Mouse (Mus musculus): ENCODE results near the gene A3galt2. TPM values are rescaled to one million over a fixed set of nuclear protein-coding genes. Genes with fewer than 3 reads are reported as not detected.

Gene A3galt2
- polyA plus RNA-seq, 2 experiments = 0.04 to 0.06 TPM

DNA sequence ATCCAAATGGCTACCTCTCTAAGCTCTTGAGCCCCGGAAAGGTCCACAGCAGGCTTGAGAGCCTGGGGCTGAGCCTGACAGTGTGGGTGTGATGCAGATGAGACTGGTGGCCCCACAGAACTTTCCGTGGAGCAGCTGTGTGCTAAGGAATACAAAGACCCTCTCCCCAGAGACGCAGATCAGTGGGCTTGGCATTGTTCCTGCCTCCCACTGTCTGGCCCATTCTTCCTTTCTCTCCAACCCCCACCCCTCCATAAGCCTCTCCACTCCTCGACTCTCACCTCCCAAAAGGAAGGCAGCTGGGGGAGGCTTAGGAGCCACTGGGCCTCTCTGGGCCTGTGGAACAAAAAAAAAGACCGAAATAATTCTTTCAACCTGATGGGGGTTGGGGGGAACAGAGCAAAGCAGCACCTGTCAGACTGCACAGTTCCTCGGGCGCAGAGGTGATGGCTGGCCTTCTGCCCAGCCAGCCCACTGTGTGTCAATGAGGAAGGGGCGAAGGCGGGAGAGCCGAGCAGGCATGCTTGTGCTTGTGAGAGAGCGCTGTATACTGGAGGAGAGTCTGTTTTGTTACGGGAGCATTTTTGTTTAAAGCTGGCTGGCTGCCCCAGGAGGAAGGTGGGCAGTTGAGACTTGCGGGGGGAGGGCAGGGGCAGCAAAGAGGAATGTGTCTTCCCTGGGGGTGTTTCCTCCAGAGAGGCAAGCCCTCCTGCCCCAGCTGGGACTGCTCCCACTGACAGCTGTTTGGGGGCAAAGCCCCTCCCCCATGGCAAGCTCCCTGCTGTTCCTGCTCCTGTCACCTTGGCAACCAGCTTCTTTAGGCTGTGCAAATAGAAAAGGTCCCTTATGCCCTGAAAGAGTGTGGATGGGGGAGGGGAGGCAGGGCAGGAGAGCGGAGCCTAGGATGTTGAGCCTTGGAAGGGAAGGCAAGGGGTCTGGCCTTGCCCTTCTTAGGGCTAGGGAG, 39.6 kb upstream of the A3galt2 start:
- no peaks in the 10 kb centered on the region for H3K36me3 ChIP-seq (replicated peaks; ENCODE audit: control insufficient read depth, insufficient read depth, low read depth)
- H3K4me3 ChIP-seq (ENCODE audit: insufficient read depth in 1 of 2, low read depth in 2 of 2, low read length in 2 of 2) = no peak overlapping the region
- H3K27ac ChIP-seq = no peak overlapping the region
- H3K4me2 ChIP-seq (ENCODE audit: low read depth) = no peak overlapping the region
- 51% methylated on average over 14 of the region's 14 CpGs for WGBS (ENCODE audit: insufficient replicate concordance)
- no peaks in the 10 kb centered on the region for H3K27me3 ChIP-seq (ENCODE audit: control insufficient read depth, insufficient read depth, low read length)
- no peak for ATAC-seq (ENCODE audit: insufficient read depth)
- no peak overlapping the region for H3K9ac ChIP-seq (replicated peaks)
- H3K9me3 ChIP-seq (ENCODE audit: control insufficient read depth, low read length) = no peaks in the 10 kb centered on the region
- peaks cover 0 to 14% of the 10 kb centered on the region in 2 experiments; a peak in 3 of 4 replicates for H3K4me1 ChIP-seq (replicated peaks; ENCODE audit: control insufficient read depth in 2 of 2, insufficient read depth in 2 of 2, low read length in 1 of 2)
- TF ChIP-seq CTCF (IDR thresholded peaks at IDR 0.05; ENCODE audit: low read depth) = no peak
- TF ChIP-seq EP300 (IDR thresholded peaks at IDR 0.05; ENCODE audit: low read depth) = no peak
- DNase-seq (ENCODE audit: low read depth in 3 of 3, low spot score in 3 of 3) = no peak

GRCm38 (mm10) chr4:128716279-128716678, 38.9 kb upstream of the A3galt2 start:
- no peak for DNase-seq (ENCODE audit: low read depth in 3 of 3, low spot score in 3 of 3)
- 50% methylated on average over 4 of the region's 4 CpGs for WGBS (ENCODE audit: insufficient replicate concordance)
- Histone ChIP-seq H3K36me3 (replicated peaks; ENCODE audit: control insufficient read depth, insufficient read depth, low read depth) (no peaks in the 10 kb centered on the region), H3K27ac (no peak overlapping the region), H3K9ac (replicated peaks) (no peak overlapping the region), H3K4me2 (ENCODE audit: low read depth) (no peak overlapping the region), H3K4me1 (replicated peaks; ENCODE audit: control insufficient read depth in 2 of 2, insufficient read depth in 2 of 2, low read length in 1 of 2) (peaks cover 0 to 14% of the 10 kb centered on the region in 2 experiments; a peak in 3 of 4 replicates), H3K27me3 (ENCODE audit: control insufficient read depth, insufficient read depth, low read length) (no peaks in the 10 kb centered on the region), H3K9me3 (ENCODE audit: control insufficient read depth, low read length) (no peaks in the 10 kb centered on the region), H3K4me3 (ENCODE audit: insufficient read depth in 1 of 2, low read depth in 2 of 2, low read length in 2 of 2) (no peak overlapping the region)
- TF ChIP-seq CTCF (IDR thresholded peaks at IDR 0.05; ENCODE audit: low read depth) (no peak), EP300 (IDR thresholded peaks at IDR 0.05; ENCODE audit: low read depth) (no peak)
- ATAC-seq (ENCODE audit: insufficient read depth) = no peak

- 71% methylated on average over 9 of the region's 9 CpGs for WGBS (ENCODE audit: insufficient replicate concordance)
- Histone ChIP-seq H3K4me3 (ENCODE audit: insufficient read depth in 1 of 2, low read depth in 2 of 2, low read length in 2 of 2) (no peak overlapping the region), H3K4me2 (ENCODE audit: low read depth) (no peak overlapping the region), H3K4me1 (replicated peaks; ENCODE audit: control insufficient read depth in 2 of 2, insufficient read depth in 2 of 2, low read length in 1 of 2) (peaks cover 0 to 14% of the 10 kb centered on the region in 2 experiments; a peak in 3 of 4 replicates), H3K36me3 (replicated peaks; ENCODE audit: control insufficient read depth, insufficient read depth, low read depth) (no peaks in the 10 kb centered on the region), H3K27me3 (ENCODE audit: control insufficient read depth, insufficient read depth, low read length) (no peaks in the 10 kb centered on the region), H3K27ac (no peak overlapping the region), H3K9me3 (ENCODE audit: control insufficient read depth, low read length) (no peaks in the 10 kb centered on the region), H3K9ac (replicated peaks) (no peak overlapping the region)
- DNase-seq (ENCODE audit: low read depth in 3 of 3, low spot score in 3 of 3) = no peak
- no peak for TF ChIP-seq CTCF (IDR thresholded peaks at IDR 0.05; ENCODE audit: low read depth)
- TF ChIP-seq EP300 (IDR thresholded peaks at IDR 0.05; ENCODE audit: low read depth) = no peak
- no peak for ATAC-seq (ENCODE audit: insufficient read depth)
Measured at GRCm38 (mm10) chr4:128716731-128717130, 38.4 kb upstream of the A3galt2 start.

DNA sequence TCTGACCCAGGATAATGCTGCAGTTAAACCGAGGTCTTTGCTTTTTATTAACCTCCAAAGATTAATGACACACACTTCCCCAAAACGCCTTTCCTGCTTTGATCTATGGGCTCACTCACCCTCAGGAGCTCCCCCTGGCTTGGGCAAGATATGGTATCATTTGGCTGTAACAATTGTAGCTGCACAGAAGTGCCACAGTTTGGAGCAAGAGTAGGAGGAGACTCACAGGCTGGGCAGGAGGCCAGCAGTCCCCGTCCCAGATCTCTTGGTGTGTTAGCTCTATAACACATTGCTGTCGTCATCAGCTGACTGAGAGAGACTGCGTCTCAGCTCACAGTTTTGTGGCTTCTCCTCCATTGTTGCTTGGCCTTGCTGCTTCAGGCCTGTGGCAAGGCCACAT, 35.1 kb upstream of the A3galt2 start:
- no peak for DNase-seq (ENCODE audit: low read depth in 3 of 3, low spot score in 3 of 3)
- H3K4me1 ChIP-seq (replicated peaks; ENCODE audit: control insufficient read depth in 2 of 2, insufficient read depth in 2 of 2, low read length in 1 of 2) = peaks cover 0 to 11% of the 10 kb centered on the region in 2 experiments; a peak in 2 of 4 replicates
- H3K4me3 ChIP-seq (ENCODE audit: insufficient read depth in 1 of 2, low read depth in 2 of 2, low read length in 2 of 2) = no peak overlapping the region
- no peak overlapping the region for H3K4me2 ChIP-seq (ENCODE audit: low read depth)
- no peaks in the 10 kb centered on the region for H3K9me3 ChIP-seq (ENCODE audit: control insufficient read depth, low read length)
- H3K27me3 ChIP-seq (ENCODE audit: control insufficient read depth, insufficient read depth, low read length) = no peaks in the 10 kb centered on the region
- peak; percentile 62 for ATAC-seq (ENCODE audit: insufficient read depth)
- no peaks in the 10 kb centered on the region for H3K36me3 ChIP-seq (replicated peaks; ENCODE audit: control insufficient read depth, insufficient read depth, low read depth)
- TF ChIP-seq EP300 (IDR thresholded peaks at IDR 0.05; ENCODE audit: low read depth) (no peak), CTCF (IDR thresholded peaks at IDR 0.05; ENCODE audit: low read depth) (no peak; the same call in 1 of the 2 replicates)
- H3K27ac ChIP-seq = no peak overlapping the region
- WGBS (ENCODE audit: insufficient replicate concordance) = 8% methylated on average over 5 of the region's 5 CpGs
- H3K9ac ChIP-seq (replicated peaks) = no peak overlapping the region

DNA sequence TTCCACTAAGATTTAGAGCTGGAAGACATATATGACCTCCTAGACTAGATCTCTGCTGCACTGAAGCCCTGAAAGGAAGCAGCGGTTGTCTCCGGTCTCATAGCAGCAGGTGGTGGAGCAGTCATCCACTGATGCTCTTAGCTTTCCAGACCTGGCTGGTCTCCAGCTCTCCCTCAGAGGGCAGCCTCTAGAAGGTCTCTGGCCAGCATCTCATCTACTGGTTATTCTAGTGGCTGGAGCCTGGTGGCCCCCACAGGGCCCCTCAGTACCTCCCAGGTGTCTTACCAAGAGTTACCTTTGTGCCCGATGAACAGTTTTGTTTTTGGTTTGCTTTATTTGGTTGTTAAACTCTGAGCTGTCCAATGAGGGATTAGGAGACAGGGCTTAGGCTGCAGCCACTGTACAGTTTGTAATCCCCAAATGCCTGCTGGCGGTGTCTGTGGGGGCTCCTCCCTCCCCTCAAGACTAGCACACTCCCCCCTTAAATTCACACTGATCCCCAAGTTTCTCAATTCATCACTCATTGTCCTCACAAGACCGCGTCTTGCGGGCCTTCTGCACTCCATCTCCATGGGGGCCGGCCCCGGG, 34.0 kb upstream of the A3galt2 start:
- ATAC-seq (ENCODE audit: insufficient read depth) (no peak), DNase-seq (ENCODE audit: low read depth in 3 of 3, low spot score in 3 of 3) (no peak)
- Histone ChIP-seq H3K9ac (replicated peaks) (no peak overlapping the region), H3K9me3 (ENCODE audit: control insufficient read depth, low read length) (no peaks in the 10 kb centered on the region), H3K4me1 (replicated peaks; ENCODE audit: control insufficient read depth in 2 of 2, insufficient read depth in 2 of 2, low read length in 1 of 2) (peaks cover 0 to 9% of the 10 kb centered on the region in 2 experiments; a peak in 2 of 4 replicates), H3K4me2 (ENCODE audit: low read depth) (no peak overlapping the region), H3K27ac (no peak overlapping the region), H3K4me3 (ENCODE audit: insufficient read depth in 1 of 2, low read depth in 2 of 2, low read length in 2 of 2) (no peak overlapping the region), H3K27me3 (ENCODE audit: control insufficient read depth, insufficient read depth, low read length) (no peaks in the 10 kb centered on the region), H3K36me3 (replicated peaks; ENCODE audit: control insufficient read depth, insufficient read depth, low read depth) (no peaks in the 10 kb centered on the region)
- 79% methylated on average over 9 of the region's 9 CpGs for WGBS (ENCODE audit: insufficient replicate concordance)
- TF ChIP-seq EP300 (IDR thresholded peaks at IDR 0.05; ENCODE audit: low read depth) (no peak), CTCF (IDR thresholded peaks at IDR 0.05; ENCODE audit: low read depth) (no peak)
